Mouse (Mus musculus) cerebellum, adult 11-12 months (tissue): Measurements from ENCODE around the gene Vmn1r192.
"Not testable (repeated sequence)": the region's sequence is repeated elsewhere in the genome, so short reads cannot be mapped to it uniquely, and the experiment has no call there.

Experiments
- DNase-seq: peaks from one replicate; pipeline ENCODE4 v3.0.0; 2022

The Vmn1r192 gene

GRCm38 (mm10) chr13:22191041-22191440 is at the start of gene Vmn1r192:
Gene Vmn1r192, minus strand, starts transcription at chr13:22191141.
- DNase-seq = no peak

- DNase-seq = not testable (repeated sequence)
Measured at GRCm38 (mm10) chr13:22223060-22223459, 32.1 kb upstream of the Vmn1r192 start, which contains the start of gene Vmn1r193. Gene Vmn1r193, minus strand, starts transcription at chr13:22223160.

GRCm38 (mm10) chr13:22192756-22193155 is 1.8 kb upstream of the Vmn1r192 start:
- DNase-seq = not testable (repeated sequence)

- no peak for DNase-seq
Measured at GRCm38 (mm10) chr13:22190385-22190784, 556 bp downstream of the Vmn1r192 start.

GRCm38 (mm10) chr13:22189313-22189712 is 1.6 kb downstream of the Vmn1r192 start:
- DNase-seq = no peak

- DNase-seq = no peak
Measured at GRCm38 (mm10) chr13:22183869-22184268, 7.1 kb downstream of the Vmn1r192 start, which contains the start of gene Vmn1r191. Gene Vmn1r191, minus strand, starts transcription at chr13:22183969.

- DNase-seq = no peak
Measured at GRCm38 (mm10) chr13:22168416-22168815, 22.5 kb downstream of the Vmn1r192 start.

GRCm38 (mm10) chr13:22136495-22137293 is 54.2 kb downstream of the Vmn1r192 start:
- DNase-seq = not testable (repeated sequence)
